Mouse (Mus musculus): ENCODE results near the gene Syt13. TPM values are rescaled to one million over a fixed set of nuclear protein-coding genes. Genes with fewer than 3 reads are reported as not detected.

Gene Syt13
- polyA plus RNA-seq, 1 experiment from 2014 or later = 3.8 TPM

- H3K27me3 ChIP-seq = no peaks in the 10 kb centered on the region
- no peaks in the 10 kb centered on the region for H3K9me3 ChIP-seq
- ATAC-seq (ENCODE audit: borderline replicate concordance, extremely low read depth, low FRiP score, low TSS enrichment) = peak; percentile 78; the same call in 1 of the 2 replicates
- H3K4me2 ChIP-seq = no peak overlapping the region
- H3K36me3 ChIP-seq = no peaks in the 10 kb centered on the region
- WGBS = 4% methylated on average over 12 of the region's 12 CpGs
- H3K9ac ChIP-seq = no peak overlapping the region
- H3K27ac ChIP-seq = no peak overlapping the region
- no peak overlapping the region for H3K4me3 ChIP-seq
- peaks cover 9% of the 10 kb centered on the region for H3K4me1 ChIP-seq
These were observed 33.2 kb downstream of the Syt13 start for GRCm38 (mm10) chr2:92947981-92948698.

DNA sequence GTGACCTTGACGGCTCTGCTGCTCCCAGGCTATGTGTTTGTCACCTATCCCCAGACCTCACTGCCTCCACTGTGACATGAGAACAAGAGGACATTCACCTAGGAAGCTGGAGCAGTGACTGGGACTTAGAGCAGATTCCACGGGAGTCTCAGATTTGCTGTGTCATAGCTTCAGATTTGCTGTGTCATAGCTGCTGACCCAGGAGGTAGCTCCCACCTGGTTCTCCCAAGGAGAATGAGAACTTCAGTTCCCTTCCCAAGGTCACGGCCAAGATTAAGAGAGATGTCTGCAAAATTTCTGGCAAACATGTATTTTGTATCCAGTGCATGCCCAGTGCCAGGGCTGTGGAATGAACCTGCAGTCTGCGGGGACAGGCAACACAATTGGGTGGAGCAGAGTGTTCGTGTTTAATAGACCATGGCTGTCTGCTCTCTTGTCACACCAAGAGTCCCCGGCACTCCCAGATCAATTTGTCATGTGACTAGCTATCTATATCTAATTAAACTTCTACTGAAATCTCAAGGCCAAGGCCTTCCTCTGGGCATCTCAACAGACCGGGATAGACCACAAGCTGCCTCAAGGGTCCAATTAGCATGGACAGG is 33.9 kb downstream of the Syt13 start:
- Histone ChIP-seq H3K4me2 (no peak overlapping the region), H3K4me1 (peaks cover 9% of the 10 kb centered on the region), H3K9me3 (no peaks in the 10 kb centered on the region), H3K27me3 (no peaks in the 10 kb centered on the region), H3K9ac (no peak overlapping the region), H3K36me3 (no peaks in the 10 kb centered on the region), H3K27ac (no peak overlapping the region), H3K4me3 (no peak overlapping the region)
- WGBS = 54% methylated on average over 7 of the region's 7 CpGs
- no peak for ATAC-seq (ENCODE audit: borderline replicate concordance, extremely low read depth, low FRiP score, low TSS enrichment)

DNA sequence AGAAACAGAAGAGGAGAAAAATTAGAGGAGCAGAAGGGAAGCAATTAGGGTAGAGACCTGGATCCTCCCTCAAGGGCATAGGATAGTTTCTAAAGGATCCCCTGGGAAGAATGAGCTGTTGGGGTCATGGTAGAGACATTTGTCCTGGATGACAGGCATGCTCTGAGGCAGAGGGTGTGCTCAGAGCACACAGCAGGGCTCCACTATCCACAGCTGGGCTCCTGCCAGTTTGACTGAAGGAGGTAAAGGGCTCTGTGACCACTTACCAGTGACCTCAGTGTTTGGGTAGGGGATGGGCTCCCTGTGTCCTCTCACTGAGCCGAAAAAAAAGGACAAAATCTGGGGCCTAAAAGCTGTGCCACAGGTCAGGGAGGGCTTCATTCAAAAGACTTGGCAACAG is 34.6 kb downstream of the Syt13 start:
- H3K4me3 ChIP-seq = no peak overlapping the region
- no peak for ATAC-seq (ENCODE audit: borderline replicate concordance, extremely low read depth, low FRiP score, low TSS enrichment)

GRCm38 (mm10) chr2:92953450-92953849 is 38.6 kb downstream of the Syt13 start:
- WGBS = 86% methylated on average over 17 of the region's 17 CpGs
- H3K9ac ChIP-seq = no peak overlapping the region
- 0 out of 2 replicates have a peak, but pooled peaks cover 1% of the 10 kb centered on the region for H3K4me1 ChIP-seq
- H3K4me3 ChIP-seq = no peak overlapping the region
- no peaks in the 10 kb centered on the region for H3K9me3 ChIP-seq
- no peaks in the 10 kb centered on the region for H3K27me3 ChIP-seq
- ATAC-seq (ENCODE audit: borderline replicate concordance, extremely low read depth, low FRiP score, low TSS enrichment) = no peak
- no peak overlapping the region for H3K27ac ChIP-seq
- no peak overlapping the region for H3K4me2 ChIP-seq
- H3K36me3 ChIP-seq = no peaks in the 10 kb centered on the region

More for the DNA sequence above, 34.6 kb downstream of the Syt13 start:
- H3K9ac ChIP-seq = no peak overlapping the region
- no peaks in the 10 kb centered on the region for H3K36me3 ChIP-seq
- no peaks in the 10 kb centered on the region for H3K27me3 ChIP-seq
- no peak overlapping the region for H3K27ac ChIP-seq
- no peaks in the 10 kb centered on the region for H3K9me3 ChIP-seq
- WGBS = 22% methylated on average over 1 of the region's 1 CpGs
- H3K4me1 ChIP-seq = peaks cover 9% of the 10 kb centered on the region
- no peak overlapping the region for H3K4me2 ChIP-seq

DNA sequence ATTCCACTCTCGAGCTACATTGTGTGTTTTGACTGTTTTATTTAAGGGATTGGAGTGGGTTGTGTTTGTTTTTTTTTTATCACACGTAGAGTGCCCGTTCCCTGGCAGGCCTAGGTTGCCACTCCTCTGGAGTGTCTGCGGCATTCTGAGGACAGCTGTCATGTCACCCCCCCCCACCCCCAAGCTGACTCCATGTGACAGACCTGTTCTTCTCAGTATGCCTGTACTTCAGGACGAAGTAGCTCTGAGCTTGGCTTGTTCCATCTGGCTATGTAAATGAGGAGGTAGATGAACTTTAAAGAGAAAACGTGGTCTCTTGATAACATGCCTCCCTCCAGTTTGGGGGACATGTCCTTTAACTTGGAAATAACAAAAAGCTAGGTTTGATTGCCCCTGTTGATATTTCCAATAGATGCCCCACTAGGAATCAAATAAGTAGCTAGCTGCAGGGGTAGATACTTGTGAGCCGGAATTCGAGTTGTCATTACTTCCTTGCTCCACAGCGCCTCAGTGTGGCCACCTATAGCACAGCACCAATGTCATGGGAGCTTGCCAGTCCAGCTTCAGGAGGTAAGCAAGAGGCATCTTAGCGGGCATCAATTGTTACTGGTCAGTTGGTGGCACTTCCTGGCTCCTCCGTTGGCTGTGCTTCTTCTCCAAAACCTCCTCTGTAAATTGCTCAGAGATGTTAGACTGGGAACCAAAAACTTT is 39.7 kb downstream of the Syt13 start:
- no peaks in the 10 kb centered on the region for H3K36me3 ChIP-seq
- no peak overlapping the region for H3K4me2 ChIP-seq
- H3K4me3 ChIP-seq = no peak overlapping the region
- H3K9ac ChIP-seq = no peak overlapping the region
- no peak for ATAC-seq (ENCODE audit: borderline replicate concordance, extremely low read depth, low FRiP score, low TSS enrichment)
- H3K9me3 ChIP-seq = no peaks in the 10 kb centered on the region
- no peaks in the 10 kb centered on the region for H3K27me3 ChIP-seq
- H3K4me1 ChIP-seq = no peaks in the 10 kb centered on the region
- 27% methylated on average over 11 of the region's 11 CpGs for WGBS
- no peak overlapping the region for H3K27ac ChIP-seq

DNA sequence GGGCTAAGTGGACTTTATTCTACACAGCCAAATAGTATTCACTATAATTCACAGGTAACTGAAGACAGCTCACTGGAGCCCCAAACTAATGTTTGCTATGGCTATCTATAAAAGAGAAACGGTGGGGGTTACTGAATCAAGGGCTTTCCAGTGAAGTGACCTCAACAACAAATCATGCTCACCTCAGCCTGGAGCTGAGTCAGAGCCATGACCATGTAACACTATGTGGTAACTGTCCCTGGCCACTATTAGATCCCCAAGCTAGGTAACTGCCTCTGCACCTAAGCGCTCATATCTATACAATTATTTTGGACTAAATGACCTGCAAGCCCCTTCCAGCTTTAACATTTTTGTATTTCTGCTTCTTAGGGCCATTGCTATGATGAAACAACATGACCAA is 42.0 kb downstream of the Syt13 start:
- Histone ChIP-seq H3K9me3 (no peaks in the 10 kb centered on the region), H3K27ac (no peak overlapping the region), H3K36me3 (no peaks in the 10 kb centered on the region), H3K9ac (no peak overlapping the region), H3K4me1 (no peaks in the 10 kb centered on the region), H3K27me3 (no peaks in the 10 kb centered on the region), H3K4me2 (no peak overlapping the region), H3K4me3 (no peak overlapping the region)
- 76% methylated on average over 2 of the region's 2 CpGs for WGBS
- ATAC-seq (ENCODE audit: borderline replicate concordance, extremely low read depth, low FRiP score, low TSS enrichment) = no peak

- no peaks in the 10 kb centered on the region for H3K9me3 ChIP-seq
- no peak overlapping the region for H3K9ac ChIP-seq
- peak overlapping the region; percentile 25; the same call in 1 of the 2 replicates for H3K27ac ChIP-seq
- no peaks in the 10 kb centered on the region for H3K4me1 ChIP-seq
- no peaks in the 10 kb centered on the region for H3K36me3 ChIP-seq
- H3K27me3 ChIP-seq = no peaks in the 10 kb centered on the region
- H3K4me3 ChIP-seq = no peak overlapping the region
- 47% methylated on average over 4 of the region's 4 CpGs for WGBS
- ATAC-seq (ENCODE audit: borderline replicate concordance, extremely low read depth, low FRiP score, low TSS enrichment) = no peak
- no peak overlapping the region for H3K4me2 ChIP-seq
These were observed 43.7 kb downstream of the Syt13 start for GRCm38 (mm10) chr2:92958640-92959039.

DNA sequence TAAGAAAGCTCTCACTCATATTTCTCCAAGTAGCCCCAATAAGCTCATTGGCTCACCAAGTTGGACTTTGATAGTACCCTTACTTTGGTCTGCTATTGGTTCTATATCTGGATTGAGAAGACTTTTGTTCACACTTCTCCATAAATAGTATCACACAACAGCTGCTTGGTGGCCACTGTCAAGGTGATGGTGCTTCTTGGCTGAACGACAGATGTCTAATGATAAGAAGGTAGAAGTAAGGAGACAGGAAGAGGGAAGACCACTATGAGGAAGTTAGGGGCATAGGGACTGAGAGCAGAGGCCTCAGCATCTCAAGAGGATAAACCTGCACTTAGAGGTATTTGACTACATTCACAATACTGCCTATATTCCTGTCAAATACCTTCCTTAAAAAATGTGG is 49.4 kb downstream of the Syt13 start:
- no peak overlapping the region for H3K27ac ChIP-seq
- no peak for ATAC-seq (ENCODE audit: borderline replicate concordance, extremely low read depth, low FRiP score, low TSS enrichment)
- H3K4me3 ChIP-seq = no peak overlapping the region
- no peaks in the 10 kb centered on the region for H3K36me3 ChIP-seq
- H3K4me1 ChIP-seq = peaks cover 23% of the 10 kb centered on the region
- no peak overlapping the region for H3K4me2 ChIP-seq
- no peaks in the 10 kb centered on the region for H3K27me3 ChIP-seq
- no peak overlapping the region for H3K9ac ChIP-seq
- no peaks in the 10 kb centered on the region for H3K9me3 ChIP-seq
- WGBS = 90% methylated on average over 1 of the region's 1 CpGs

- Histone ChIP-seq H3K4me2 (no peak overlapping the region), H3K27me3 (no peaks in the 10 kb centered on the region), H3K9ac (no peak overlapping the region), H3K4me3 (no peak overlapping the region), H3K36me3 (no peaks in the 10 kb centered on the region), H3K9me3 (no peaks in the 10 kb centered on the region), H3K4me1 (peaks cover 23% of the 10 kb centered on the region), H3K27ac (peak overlapping the region; percentile 79)
- ATAC-seq (ENCODE audit: borderline replicate concordance, extremely low read depth, low FRiP score, low TSS enrichment) = peak; percentile 39; the same call in 1 of the 2 replicates
- WGBS = 55% methylated on average over 8 of the region's 8 CpGs
These were observed 51.4 kb downstream of the Syt13 start for GRCm38 (mm10) chr2:92966257-92966656.

GRCm38 (mm10) chr2:92967032-92967838 is 52.3 kb downstream of the Syt13 start:
- peaks cover 5% of the 10 kb centered on the region for H3K36me3 ChIP-seq
- H3K4me2 ChIP-seq = peak overlapping the region; percentile 24
- H3K27ac ChIP-seq = peak overlapping the region; percentile 79
- ATAC-seq (ENCODE audit: borderline replicate concordance, extremely low read depth, low FRiP score, low TSS enrichment) = peak; percentile 73
- 19% methylated on average over 10 of the region's 10 CpGs for WGBS
- no peaks in the 10 kb centered on the region for H3K9me3 ChIP-seq
- H3K4me3 ChIP-seq = no peak overlapping the region
- H3K9ac ChIP-seq = no peak overlapping the region
- no peaks in the 10 kb centered on the region for H3K27me3 ChIP-seq
- peaks cover 23% of the 10 kb centered on the region for H3K4me1 ChIP-seq

- Histone ChIP-seq H3K4me1 (peaks cover 23% of the 10 kb centered on the region), H3K27ac (peak overlapping the region; percentile 79), H3K27me3 (no peaks in the 10 kb centered on the region), H3K9ac (no peak overlapping the region), H3K4me3 (no peak overlapping the region), H3K36me3 (peaks cover 10% of the 10 kb centered on the region), H3K4me2 (peak overlapping the region; percentile 24), H3K9me3 (no peaks in the 10 kb centered on the region)
- ATAC-seq (ENCODE audit: borderline replicate concordance, extremely low read depth, low FRiP score, low TSS enrichment) = no peak; the same call in 1 of the 2 replicates
- 34% methylated on average over 4 of the region's 4 CpGs for WGBS
These were observed 52.9 kb downstream of the Syt13 start for GRCm38 (mm10) chr2:92967839-92968166.
